Mouse (Mus musculus) CH12.LX (cell line): ENCODE data around the gene Gm20498. TPM values are rescaled to one million over a fixed set of nuclear protein-coding genes. Genes with fewer than 3 reads are reported as not detected.

Experiments used
- DNase-seq: peaks from one replicate; pipeline ENCODE4 v3.0.0-alpha.2; 2013; ENCODE audit errors: extremely low read depth
- H3K27ac ChIP-seq: 2 replicates; pipeline ENCODE4 v1.5.1; 2012; ENCODE audit warnings: low read depth, mild to moderate bottlenecking, control low read depth, moderate library complexity; ENCODE audit not compliant: insufficient read depth
- H3K27me3 ChIP-seq: replicated peaks from 2 replicates; pipeline ENCODE3; 2012; ENCODE audit warnings: inconsistent platforms
- H3K36me3 ChIP-seq, 2 experiments: replicated peaks in 1 of 2; 2 replicates each; pipeline versions ENCODE3 to v1.6.1; 2012; ENCODE audit warnings: inconsistent platforms in 1 of 2, low read length in 1 of 2, mild to moderate bottlenecking in 1 of 2, mixed read lengths in 1 of 2, moderate library complexity in 1 of 2; ENCODE audit not compliant: control insufficient read depth in 1 of 2, insufficient read depth in 1 of 2
- H3K4me1 ChIP-seq, 2 experiments: 2 replicates each; pipeline ENCODE4 v1.6.1; 2012; ENCODE audit warnings: inconsistent platforms in 1 of 2, moderate library complexity in 1 of 2; ENCODE audit not compliant: insufficient read depth in 2 of 2, control insufficient read depth in 1 of 2
- H3K4me2 ChIP-seq: 2 replicates; pipeline ENCODE4 v1.6.1; 2012; ENCODE audit warnings: low read depth, mild to moderate bottlenecking, control low read depth; ENCODE audit not compliant: poor library complexity, insufficient read depth, severe bottlenecking
- H3K4me3 ChIP-seq, 3 experiments: fragments of 150-350 bp in 1 of 3; sonication (generic) in 1 of 3; replicated peaks in 1 of 3; 2 replicates each; pipeline versions ENCODE3 to v1.5.1; 2011 to 2012; ENCODE audit warnings: low read depth in 2 of 3, low read length in 2 of 3, mild to moderate bottlenecking in 2 of 3, moderate library complexity in 2 of 3, control low read depth in 1 of 3, improper control_type of control experiment in 1 of 3, inconsistent platforms in 1 of 3, mixed read lengths in 1 of 3; ENCODE audit not compliant: poor library complexity in 1 of 3
- H3K79me2 ChIP-seq: replicated peaks from 2 replicates; pipeline ENCODE4 v1.6.1; 2012; ENCODE audit warnings: mild to moderate bottlenecking, moderate library complexity; ENCODE audit not compliant: control insufficient read depth, poor library complexity, insufficient read depth, severe bottlenecking; ENCODE audit errors: extremely low read depth
- H3K9ac ChIP-seq: 2 replicates; pipeline ENCODE4 v1.6.1; 2012; ENCODE audit warnings: low read depth, mild to moderate bottlenecking, control low read depth, moderate library complexity; ENCODE audit not compliant: insufficient read depth
- H3K9me3 ChIP-seq: replicated peaks from 2 replicates; pipeline ENCODE3; 2012; ENCODE audit warnings: low read length, inconsistent platforms, mixed read lengths
- BHLHE40 ChIP-seq: IDR thresholded peaks from 2 replicates; pipeline ENCODE4 v1.6.1; 2011; ENCODE audit warnings: mild to moderate bottlenecking, low read depth, low read length, improper control_type of control experiment
- CHD1 ChIP-seq: IDR thresholded peaks from 2 replicates; pipeline ENCODE4 v1.6.1; 2012; ENCODE audit warnings: low read depth, low read length, improper control_type of control experiment, inconsistent platforms
- CHD2 ChIP-seq: IDR thresholded peaks from 2 replicates; pipeline ENCODE4 v1.6.1; 2011; ENCODE audit warnings: low read length, improper control_type of control experiment
- CTCF ChIP-seq, 2 experiments: IDR thresholded peaks in 1 of 2; conservative IDR thresholded peaks in 1 of 2; 2 replicates each; pipeline ENCODE4 v1.5.1; 2011 to 2012; ENCODE audit warnings: low read depth in 2 of 2, low read length in 2 of 2, improper control_type of control experiment in 1 of 2, inconsistent platforms in 1 of 2, mild to moderate bottlenecking in 1 of 2, moderate library complexity in 1 of 2
- E2F4 ChIP-seq: IDR thresholded peaks from 2 replicates; pipeline ENCODE4 v1.6.1; 2011; ENCODE audit warnings: low read depth, low read length, improper control_type of control experiment; ENCODE audit not compliant: insufficient replicate concordance
- ELF1 ChIP-seq: IDR thresholded peaks from 2 replicates; pipeline ENCODE4 v1.6.1; 2014; ENCODE audit warnings: low read depth, mild to moderate bottlenecking, inconsistent platforms, low read length, improper control_type of control experiment
- EP300 ChIP-seq: IDR thresholded peaks from 2 replicates; pipeline ENCODE4 v1.6.1; 2011; ENCODE audit warnings: low read length, improper control_type of control experiment
- ETS1 ChIP-seq: conservative IDR thresholded peaks from 2 replicates; pipeline ENCODE4 v1.6.1; 2012; ENCODE audit warnings: low read depth, mild to moderate bottlenecking, inconsistent platforms, low read length, improper control_type of control experiment, moderate library complexity
- GABPA ChIP-seq: IDR thresholded peaks from 2 replicates; pipeline ENCODE4 v1.6.1; 2012; ENCODE audit warnings: low read depth, low read length, improper control_type of control experiment, inconsistent platforms; ENCODE audit not compliant: insufficient replicate concordance
- HCFC1 ChIP-seq: IDR thresholded peaks from 2 replicates; pipeline ENCODE4 v1.6.1; 2012; ENCODE audit warnings: low read depth, mild to moderate bottlenecking, inconsistent platforms, low read length, improper control_type of control experiment
- IRF4 ChIP-seq: IDR thresholded peaks from 2 replicates; pipeline ENCODE4 v1.6.1; 2014; ENCODE audit warnings: low read depth, mild to moderate bottlenecking, inconsistent platforms, low read length, improper control_type of control experiment
- JUN ChIP-seq: IDR thresholded peaks from 2 replicates; pipeline ENCODE4 v1.6.1; 2011; ENCODE audit warnings: low read depth, mild to moderate bottlenecking, low read length, improper control_type of control experiment, moderate library complexity; ENCODE audit not compliant: insufficient read depth
- JUND ChIP-seq: conservative IDR thresholded peaks from 2 replicates; pipeline ENCODE4 v1.6.1; 2011; ENCODE audit warnings: low read depth, low read length, improper control_type of control experiment
- KAT2A ChIP-seq: IDR thresholded peaks from 2 replicates; pipeline ENCODE4 v1.6.1; 2012; ENCODE audit warnings: low read length, improper control_type of control experiment, inconsistent platforms; ENCODE audit not compliant: insufficient replicate concordance
- MAFK ChIP-seq: IDR thresholded peaks from 2 replicates; pipeline ENCODE4 v1.6.1; 2011; ENCODE audit warnings: low read length, improper control_type of control experiment; ENCODE audit not compliant: insufficient replicate concordance
- MAX ChIP-seq: IDR thresholded peaks from 2 replicates; pipeline ENCODE4 v1.6.1; 2011; ENCODE audit warnings: low read length, improper control_type of control experiment
- MAZ ChIP-seq: IDR thresholded peaks from 2 replicates; pipeline ENCODE4 v1.6.1; 2012; ENCODE audit warnings: low read depth, mild to moderate bottlenecking, inconsistent platforms, low read length, improper control_type of control experiment, moderate library complexity
- MEF2A ChIP-seq: IDR thresholded peaks from 2 replicates; pipeline ENCODE4 v1.6.1; 2014; ENCODE audit warnings: low read depth, mild to moderate bottlenecking, inconsistent platforms, low read length, improper control_type of control experiment, borderline replicate concordance
- MXI1 ChIP-seq: IDR thresholded peaks from 2 replicates; pipeline ENCODE4 v1.6.1; 2011; ENCODE audit warnings: mild to moderate bottlenecking, low read depth, low read length, improper control_type of control experiment
- MYC ChIP-seq: IDR thresholded peaks from 2 replicates; pipeline ENCODE4 v1.6.1; 2011; ENCODE audit warnings: low read depth, mild to moderate bottlenecking, improper control_type of control experiment, low read length
- NELFE ChIP-seq: IDR thresholded peaks from 2 replicates; pipeline ENCODE4 v1.6.1; 2011; ENCODE audit warnings: low read depth, low read length, improper control_type of control experiment
- NRF1 ChIP-seq: IDR thresholded peaks from 2 replicates; pipeline ENCODE4 v1.6.1; 2014; ENCODE audit warnings: low read depth, mild to moderate bottlenecking, inconsistent platforms, low read length, improper control_type of control experiment, moderate library complexity
- PAX5 ChIP-seq: IDR thresholded peaks from 2 replicates; pipeline ENCODE4 v1.6.1; 2012; ENCODE audit warnings: low read length, inconsistent platforms, mixed read lengths
- POLR2A ChIP-seq: IDR thresholded peaks from 2 replicates; pipeline ENCODE4 v1.6.1; 2011; ENCODE audit warnings: low read depth, mild to moderate bottlenecking, improper control_type of control experiment, low read length
- POLR2AphosphoS2 ChIP-seq: IDR thresholded peaks from 2 replicates; pipeline ENCODE4 v1.6.1; 2011; ENCODE audit warnings: low read depth, low read length, improper control_type of control experiment
- RAD21 ChIP-seq: IDR thresholded peaks from 2 replicates; pipeline ENCODE4 v1.6.1; 2011; ENCODE audit warnings: low read depth, mild to moderate bottlenecking, low read length, improper control_type of control experiment, moderate library complexity
- RCOR1 ChIP-seq: conservative IDR thresholded peaks from 2 replicates; pipeline ENCODE4 v1.6.1; 2012; ENCODE audit warnings: low read depth, mild to moderate bottlenecking, inconsistent platforms, low read length, improper control_type of control experiment
- SIN3A ChIP-seq: IDR thresholded peaks from 2 replicates; pipeline ENCODE4 v1.6.1; 2012; ENCODE audit warnings: low read length, improper control_type of control experiment, inconsistent platforms
- SMC3 ChIP-seq: IDR thresholded peaks from 2 replicates; pipeline ENCODE4 v1.6.1; 2011; ENCODE audit warnings: low read depth, low read length, improper control_type of control experiment
- TBP ChIP-seq: conservative IDR thresholded peaks from 2 replicates; pipeline ENCODE4 v1.6.1; 2011; ENCODE audit warnings: low read depth, low read length, improper control_type of control experiment
- TCF12 ChIP-seq: IDR thresholded peaks from 2 replicates; pipeline ENCODE4 v1.6.1; 2014; ENCODE audit warnings: low read depth, mild to moderate bottlenecking, inconsistent platforms, low read length, improper control_type of control experiment
- UBTF ChIP-seq: IDR thresholded peaks from 2 replicates; pipeline ENCODE4 v1.6.1; 2012; ENCODE audit warnings: low read depth, mild to moderate bottlenecking, inconsistent platforms, low read length, improper control_type of control experiment, moderate library complexity
- USF1 ChIP-seq: IDR thresholded peaks from 2 replicates; pipeline ENCODE4 v1.6.1; 2014; ENCODE audit warnings: low read depth, mild to moderate bottlenecking, inconsistent platforms, low read length, improper control_type of control experiment
- USF2 ChIP-seq: conservative IDR thresholded peaks from 2 replicates; pipeline ENCODE4 v1.6.1; 2011; ENCODE audit warnings: low read depth, low read length, improper control_type of control experiment
- ZC3H11A ChIP-seq: IDR thresholded peaks from 2 replicates; pipeline ENCODE4 v1.6.1; 2012; ENCODE audit warnings: low read depth, mild to moderate bottlenecking, inconsistent platforms, low read length, improper control_type of control experiment
- ZKSCAN1 ChIP-seq: IDR thresholded peaks from 2 replicates; pipeline ENCODE4 v1.6.1; 2012; ENCODE audit warnings: low read depth, inconsistent platforms, low read length, improper control_type of control experiment, borderline replicate concordance
- ZMIZ1 ChIP-seq: IDR thresholded peaks from 2 replicates; pipeline ENCODE4 v1.6.1; 2012; ENCODE audit warnings: low read depth, mild to moderate bottlenecking, inconsistent platforms, low read length, improper control_type of control experiment
- ZNF384 ChIP-seq: IDR thresholded peaks from 2 replicates; pipeline ENCODE4 v1.6.1; 2012; ENCODE audit warnings: low read depth, low read length, improper control_type of control experiment, inconsistent platforms
- dilution Hi-C: fragments of 300-500 bp; cut with MboI; formaldehyde crosslinking; loops from 2 replicates; pipeline ENCODE4 v1.14.3; 2020; ENCODE audit warnings: low sequenced_read_pairs; ENCODE audit not compliant: extremely low pct_unique_long_range_greater_than_20kb, extremely low pct_ligation_motif_present
- in situ Hi-C: fragments of 300-500 bp; cut with MboI; formaldehyde crosslinking; loops from 3 replicates; pipeline ENCODE4 v1.14.3; 2019; ENCODE audit warnings: low sequenced_read_pairs, low pct_ligation_motif_present, low pct_unique_long_range_greater_than_20kb, mixed read lengths
- polyA plus RNA-seq: library from polyadenylated mRNA; unstranded; fragments of >175 nt; gene quantifications from 2 replicates; pipeline ENCODE4 v1.2.1, GENCODE M21; 2012; ENCODE audit warnings: low read depth; ENCODE audit not compliant: insufficient read length
- total RNA-seq, 2 experiments: library from RNA; depleted of rRNA; stranded (reverse); fragments of 300-350 nt in 1 of 2; fragments of >200 nt in 1 of 2; gene quantifications; 2 replicates each; pipeline ENCODE4 v1.2.3; 2012 to 2014

The Gm20498 gene
- total and polyA plus RNA-seq, 3 experiments, result 25.7 to 52.2 (median 32.6) TPM

DNA sequence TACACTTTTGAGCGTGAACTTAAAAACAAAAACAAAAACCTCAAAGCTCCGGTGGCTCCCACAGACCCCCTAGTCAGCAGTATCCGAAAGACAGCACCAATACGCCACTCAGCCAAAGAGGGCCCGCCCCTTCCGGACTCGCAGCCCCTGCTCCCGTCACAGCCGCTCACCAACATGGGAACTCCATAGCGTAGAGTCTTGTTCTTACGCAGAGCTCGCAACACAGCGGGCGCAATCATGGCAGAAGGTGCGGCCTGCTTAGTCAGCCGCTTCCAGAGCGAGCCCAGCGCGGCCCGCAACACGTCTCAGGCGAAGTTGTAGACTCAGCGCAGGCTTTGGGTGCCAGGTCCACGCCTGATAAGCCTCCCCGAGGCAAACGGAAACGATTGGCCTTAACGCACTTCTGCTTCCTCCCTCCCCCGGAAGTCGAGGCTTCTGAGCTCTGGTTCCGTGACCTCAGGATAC is 47.9 kb downstream of the Gm20498 start, which contains the start of gene Cox16:
Cox16 (minus strand) TSS at position 401 of the 465 bp plus-strand sequence.
- H3K4me2 ChIP-seq, result peak within 1 kb of the TSS; percentile 95
- H3K4me3 ChIP-seq, result peak within 1 kb of the TSS; percentile 75 to 93 (median 82)
- H3K79me2 ChIP-seq, result peaks cover 20% of the 10 kb centered on the region
- H3K4me1 ChIP-seq, result peaks cover 0 to 14% of the 10 kb centered on the region in 2 experiments; a peak in 2 of 4 replicates
- H3K27ac ChIP-seq, result peak within 1 kb of the TSS; percentile 90
- no peaks in the 10 kb centered on the region for H3K27me3 ChIP-seq
- in situ Hi-C loops, result no loop called here
- no peaks in the 10 kb centered on the region for H3K9me3 ChIP-seq
- H3K36me3 ChIP-seq, result peaks cover 0 to 15% of the 10 kb centered on the region in 2 experiments
- H3K9ac ChIP-seq, result peak within 1 kb of the TSS; percentile 74
- DNase-seq, result peak; percentile 92
- TF ChIP-seq SIN3A, result peak; percentile 74; the same call in 1 of the 2 replicates
- no peak for TF ChIP-seq EP300
- TF ChIP-seq HCFC1, result peak; percentile 89
- no peak for TF ChIP-seq JUN
- TF ChIP-seq BHLHE40, result no peak
- no peak; the same call in 1 of the 2 replicates for TF ChIP-seq CHD2
- TF ChIP-seq CTCF (conservative IDR thresholded peaks at IDR 0.05 in 1 of 2, IDR thresholded peaks at IDR 0.05 in 1 of 2; ENCODE audit: low read depth in 2 of 2, low read length in 2 of 2), result no peak
- TF ChIP-seq KAT2A, result peak; percentile 78; the same call in 1 of the 2 replicates
- TF ChIP-seq SMC3, result no peak
- TF ChIP-seq MXI1, result peak; percentile 19; the same call in 1 of the 2 replicates
- TF ChIP-seq MYC, result peak; percentile 76
- no peak for TF ChIP-seq USF2
- peak; percentile 41; the same call in 1 of the 2 replicates for TF ChIP-seq NRF1
- no peak; the same call in 1 of the 2 replicates for TF ChIP-seq GABPA
- no peak for TF ChIP-seq RCOR1
- no peak for TF ChIP-seq PAX5
- TF ChIP-seq ELF1, result peak; percentile 91
- peak; percentile 75; the same call in 1 of the 2 replicates for TF ChIP-seq TBP
- TF ChIP-seq MEF2A, result no peak
- TF ChIP-seq ZC3H11A, result no peak
- no peak for TF ChIP-seq UBTF
- TF ChIP-seq ETS1, result no peak
- TF ChIP-seq ZKSCAN1, result no peak
- no peak; the same call in 1 of the 2 replicates for TF ChIP-seq MAZ
- peak; percentile 76; the same call in 1 of the 2 replicates for TF ChIP-seq MAFK
- no peak for TF ChIP-seq ZNF384
- TF ChIP-seq USF1, result no peak
- peak; percentile 77; the same call in 1 of the 2 replicates for TF ChIP-seq TCF12
- TF ChIP-seq E2F4, result no peak
- peak; percentile 90; the same call in 1 of the 2 replicates for TF ChIP-seq NELFE
- no peak for TF ChIP-seq CHD1
- peak; percentile 58 for TF ChIP-seq ZMIZ1
- 0 out of 2 replicates have a peak, but pooled peaks have one; percentile 45 for TF ChIP-seq POLR2AphosphoS2
- TF ChIP-seq MAX, result peak; percentile 80
- 0 out of 2 replicates have a peak, but pooled peaks have one; percentile 13 for TF ChIP-seq IRF4
- TF ChIP-seq RAD21, result no peak
- peak; percentile 92 for TF ChIP-seq POLR2A
- no peak for TF ChIP-seq JUND
- dilution Hi-C loops, result no loop called here
